Mouse (Mus musculus) forebrain, embryonic 15.5 days (tissue): ENCODE results near the gene Rcbtb1. TPM values are rescaled to one million over a fixed set of nuclear protein-coding genes. Genes with fewer than 3 reads are reported as not detected.
"Not testable (repeated sequence)": the region's sequence is repeated elsewhere in the genome, so short reads cannot be mapped to it uniquely, and the experiment has no call there.

ENCODE experiments used
- ATAC-seq: fragments of 200-750 bp; cut with Nextera tagmentation; replicated peaks from 2 replicates; pipeline ENCODE4 v1.8.0; 2017; ENCODE audit warnings: mild to moderate bottlenecking, moderate TSS enrichment, moderate library complexity
- H3K27ac ChIP-seq: fragments of 300-500 bp; sonication (generic); replicated peaks from 2 replicates; pipeline ENCODE4 v1.5.1; 2015; ENCODE audit warnings: mild to moderate bottlenecking, inconsistent platforms
- H3K27me3 ChIP-seq: fragments of 300-500 bp; sonication (generic); 2 replicates; pipeline ENCODE4 v1.6.1; 2015; ENCODE audit warnings: inconsistent platforms
- H3K36me3 ChIP-seq: fragments of 300-500 bp; sonication (generic); 2 replicates; pipeline ENCODE4 v1.6.1; 2015; ENCODE audit warnings: mild to moderate bottlenecking, inconsistent platforms
- H3K4me1 ChIP-seq: fragments of 300-500 bp; sonication (generic); 2 replicates; pipeline ENCODE4 v1.6.1; 2015; ENCODE audit warnings: inconsistent platforms
- H3K4me2 ChIP-seq: fragments of 300-500 bp; sonication (generic); replicated peaks from 2 replicates; pipeline ENCODE4 v1.6.1; 2015; ENCODE audit warnings: mild to moderate bottlenecking, inconsistent platforms
- H3K4me3 ChIP-seq: fragments of 300-500 bp; sonication (generic); 2 replicates; pipeline ENCODE4 v1.5.1; 2015; ENCODE audit warnings: mild to moderate bottlenecking, inconsistent platforms
- H3K9ac ChIP-seq: fragments of 300-500 bp; sonication (generic); replicated peaks from 2 replicates; pipeline ENCODE4 v1.6.1; 2015; ENCODE audit warnings: mild to moderate bottlenecking, inconsistent platforms
- H3K9me3 ChIP-seq: fragments of 300-500 bp; sonication (generic); 2 replicates; pipeline ENCODE4 v1.6.1; 2016; ENCODE audit warnings: inconsistent platforms
- WGBS: fragments of 180-500 bp; shearing (Covaris S2); methylation state at CpG from one replicate; pipeline ENCODE4 v1.1.7; 2015; ENCODE audit warnings: mixed read lengths; 5-methylcytosine and 5-hydroxymethylcytosine counted together
- polyA plus RNA-seq: library from polyadenylated mRNA; unstranded; fragments of >200 nt; fragmentation: Nextera tagmentation; extraction: Ambion mirVana; gene quantifications from 2 replicates; pipeline ENCODE4 v1.2.1, GENCODE M21; 2015

Rcbtb1 gene
- polyA plus RNA-seq, 1 experiment from 2014 or later = 85.4 TPM

- Histone ChIP-seq H3K4me3 (no peak overlapping the region), H3K4me2 (no peak overlapping the region), H3K27ac (no peak overlapping the region), H3K9ac (no peak overlapping the region), H3K9me3 (no peaks in the 10 kb centered on the region), H3K36me3 (peaks cover 17% of the 10 kb centered on the region), H3K27me3 (no peaks in the 10 kb centered on the region), H3K4me1 (peaks cover 27% of the 10 kb centered on the region)
- WGBS = 91% methylated on average over 2 of the region's 2 CpGs
- no peak for ATAC-seq
Observed at GRCm38 (mm10) chr14:59209816-59210215, 8.8 kb downstream of the Rcbtb1 start.

GRCm38 (mm10) chr14:59219241-59219640 is 18.2 kb downstream of the Rcbtb1 start:
- no peak overlapping the region for H3K9ac ChIP-seq
- H3K4me1 ChIP-seq = no peaks in the 10 kb centered on the region
- peaks cover 62% of the 10 kb centered on the region for H3K36me3 ChIP-seq
- H3K9me3 ChIP-seq = no peaks in the 10 kb centered on the region
- WGBS = 85% methylated on average over 3 of the region's 3 CpGs
- H3K27me3 ChIP-seq = no peaks in the 10 kb centered on the region
- H3K4me3 ChIP-seq = no peak overlapping the region
- no peak for ATAC-seq
- no peak overlapping the region for H3K4me2 ChIP-seq
- H3K27ac ChIP-seq = no peak overlapping the region

GRCm38 (mm10) chr14:59226240-59226639 is 25.2 kb downstream of the Rcbtb1 start:
- no peak for ATAC-seq
- H3K4me2 ChIP-seq = no peak overlapping the region
- no peaks in the 10 kb centered on the region for H3K9me3 ChIP-seq
- WGBS = 96% methylated on average over 11 of the region's 11 CpGs
- H3K4me3 ChIP-seq = no peak overlapping the region
- no peak overlapping the region for H3K27ac ChIP-seq
- H3K36me3 ChIP-seq = peaks cover 92% of the 10 kb centered on the region
- no peak overlapping the region for H3K9ac ChIP-seq
- H3K4me1 ChIP-seq = no peaks in the 10 kb centered on the region
- H3K27me3 ChIP-seq = no peaks in the 10 kb centered on the region

GRCm38 (mm10) chr14:59229822-59230221 is 28.8 kb downstream of the Rcbtb1 start:
- Histone ChIP-seq H3K36me3 (peaks cover 95% of the 10 kb centered on the region), H3K4me3 (no peak overlapping the region), H3K27ac (no peak overlapping the region), H3K9me3 (no peaks in the 10 kb centered on the region), H3K4me2 (no peak overlapping the region), H3K4me1 (no peaks in the 10 kb centered on the region), H3K9ac (no peak overlapping the region), H3K27me3 (no peaks in the 10 kb centered on the region)
- 95% methylated on average over 3 of the region's 3 CpGs for WGBS
- no peak for ATAC-seq

GRCm38 (mm10) chr14:59230331-59230966 is 29.4 kb downstream of the Rcbtb1 start:
- Histone ChIP-seq H3K4me3 (no peak overlapping the region), H3K4me2 (no peak overlapping the region), H3K9me3 (no peaks in the 10 kb centered on the region), H3K27ac (no peak overlapping the region), H3K9ac (no peak overlapping the region), H3K27me3 (no peaks in the 10 kb centered on the region), H3K36me3 (peaks cover 96% of the 10 kb centered on the region), H3K4me1 (no peaks in the 10 kb centered on the region)
- ATAC-seq = 0 out of 2 replicates have a peak, but pooled peaks have one; percentile 48
- WGBS = 85% methylated on average over 21 of the region's 21 CpGs

- H3K4me2 ChIP-seq = no peak overlapping the region
- H3K4me3 ChIP-seq = no peak overlapping the region
- no peak for ATAC-seq
- no peaks in the 10 kb centered on the region for H3K9me3 ChIP-seq
- WGBS = 71% methylated on average over 5 of the region's 5 CpGs
- H3K27ac ChIP-seq = no peak overlapping the region
- H3K36me3 ChIP-seq = peaks cover 93% of the 10 kb centered on the region
- no peak overlapping the region for H3K9ac ChIP-seq
- H3K27me3 ChIP-seq = no peaks in the 10 kb centered on the region
- no peaks in the 10 kb centered on the region for H3K4me1 ChIP-seq
Observed at GRCm38 (mm10) chr14:59232003-59232402, 31.0 kb downstream of the Rcbtb1 start.

- peaks cover 2% of the 10 kb centered on the region; the same call in 1 of the 2 replicates for H3K9me3 ChIP-seq
Observed at GRCm38 (mm10) chr14:59233635-59234034, 32.6 kb downstream of the Rcbtb1 start.

GRCm38 (mm10) chr14:59250350-59250749 is 49.3 kb downstream of the Rcbtb1 start:
- not testable (repeated sequence) for H3K9me3 ChIP-seq

More at GRCm38 (mm10) chr14:59233635-59234034, 32.6 kb downstream of the Rcbtb1 start:
- Histone ChIP-seq H3K27me3 (no peaks in the 10 kb centered on the region), H3K4me3 (no peak overlapping the region), H3K36me3 (peaks cover 93% of the 10 kb centered on the region), H3K4me1 (no peaks in the 10 kb centered on the region), H3K4me2 (no peak overlapping the region), H3K9ac (no peak overlapping the region), H3K27ac (no peak overlapping the region)
- WGBS = 94% methylated on average over 9 of the region's 9 CpGs
- ATAC-seq = no peak

GRCm38 (mm10) chr14:59255861-59256260 is 54.9 kb downstream of the Rcbtb1 start:
- H3K9ac ChIP-seq, H3K36me3 ChIP-seq, H3K27ac ChIP-seq, H3K27me3 ChIP-seq, H3K4me2 ChIP-seq, H3K4me1 ChIP-seq, H3K9me3 ChIP-seq, ATAC-seq, H3K4me3 ChIP-seq: not testable (repeated sequence)
- 97% methylated on average over 1 of the region's 1 CpGs for WGBS

More at GRCm38 (mm10) chr14:59250350-59250749, 49.3 kb downstream of the Rcbtb1 start:
- not testable (repeated sequence) for H3K4me3 ChIP-seq, H3K4me2 ChIP-seq, H3K27ac ChIP-seq, H3K9ac ChIP-seq, H3K4me1 ChIP-seq, ATAC-seq, H3K36me3 ChIP-seq, H3K27me3 ChIP-seq
- 70% methylated on average over 5 of the region's 5 CpGs for WGBS

GRCm38 (mm10) chr14:59260056-59260455 is 59.0 kb downstream of the Rcbtb1 start, which contains the start of gene Gm6904:
Gene Gm6904, minus strand, starts transcription at chr14:59260216.
- no peaks in the 10 kb centered on the region for H3K9me3 ChIP-seq
- no peak within 1 kb of the TSS for H3K4me3 ChIP-seq
- no peak for ATAC-seq

GRCm38 (mm10) chr14:59274961-59275360 is 74.0 kb downstream of the Rcbtb1 start:
- 93% methylated on average over 4 of the region's 4 CpGs for WGBS

More at GRCm38 (mm10) chr14:59260056-59260455, 59.0 kb downstream of the Rcbtb1 start, which contains the start of gene Gm6904:
- H3K27me3 ChIP-seq = no peaks in the 10 kb centered on the region
- no peak within 1 kb of the TSS for H3K27ac ChIP-seq
- H3K36me3 ChIP-seq = no peaks in the 10 kb centered on the region
- no peaks in the 10 kb centered on the region for H3K4me1 ChIP-seq
- no peak within 1 kb of the TSS for H3K4me2 ChIP-seq
- 77% methylated on average over 3 of the region's 3 CpGs for WGBS
- H3K9ac ChIP-seq = no peak within 1 kb of the TSS

More at GRCm38 (mm10) chr14:59274961-59275360, 74.0 kb downstream of the Rcbtb1 start:
- not testable (repeated sequence) for H3K9ac ChIP-seq, H3K27me3 ChIP-seq, H3K9me3 ChIP-seq, H3K36me3 ChIP-seq, H3K4me3 ChIP-seq, H3K4me2 ChIP-seq, H3K27ac ChIP-seq, H3K4me1 ChIP-seq, ATAC-seq
